Mouse (Mus musculus): Measurements from ENCODE around the gene Angptl1. TPM values are rescaled to one million over a fixed set of nuclear protein-coding genes. Genes with fewer than 3 reads are reported as not detected.

Gene Angptl1
- 1.1 and 1.2 TPM in 2 replicates for polyA plus RNA-seq (2011; ENCODE audit: insufficient read depth, insufficient read length, low replicate concordance, missing spikeins)

- no peak within 1 kb of the TSS for H3K27ac ChIP-seq (ENCODE audit: control insufficient read depth, insufficient read depth, low read depth, low read length, poor library complexity)
- no peak within 1 kb of the TSS for H3K4me3 ChIP-seq (replicated peaks; ENCODE audit: control insufficient read depth, low read depth, low read length)
- TF ChIP-seq POLR2A (IDR thresholded peaks at IDR 0.05; ENCODE audit: borderline replicate concordance, control insufficient read depth, low read depth, low read length), result no peak
- no peak for TF ChIP-seq CTCF (IDR thresholded peaks at IDR 0.05; ENCODE audit: control insufficient read depth, insufficient read depth, low read length)
- H3K4me1 ChIP-seq (ENCODE audit: control insufficient read depth, insufficient read depth, low read length), result no peaks in the 10 kb centered on the region; the same call in 1 of the 2 replicates
- 85% methylated on average over 4 of the region's 4 CpGs for WGBS
Observed at GRCm38 (mm10) chr1:156838177-156838576, at the start of gene Angptl1. Gene Angptl1 (plus strand): TSS chr1:156838562.

- Histone ChIP-seq H3K4me3 (replicated peaks; ENCODE audit: control insufficient read depth, low read depth, low read length) (no peak overlapping the region), H3K4me1 (ENCODE audit: control insufficient read depth, insufficient read depth, low read length) (no peaks in the 10 kb centered on the region), H3K27ac (ENCODE audit: control insufficient read depth, insufficient read depth, low read depth, low read length, poor library complexity) (no peak overlapping the region)
- TF ChIP-seq CTCF (IDR thresholded peaks at IDR 0.05; ENCODE audit: control insufficient read depth, insufficient read depth, low read length) (no peak), POLR2A (IDR thresholded peaks at IDR 0.05; ENCODE audit: borderline replicate concordance, control insufficient read depth, low read depth, low read length) (no peak)
- WGBS, result 73% methylated on average over 5 of the region's 5 CpGs
Observed at GRCm38 (mm10) chr1:156789844-156790490, 48.4 kb upstream of the Angptl1 start.

- 85% methylated on average over 9 of the region's 9 CpGs for WGBS
- H3K4me3 ChIP-seq (replicated peaks; ENCODE audit: control insufficient read depth, low read depth, low read length), result no peak overlapping the region
- H3K4me1 ChIP-seq (ENCODE audit: control insufficient read depth, insufficient read depth, low read length), result no peaks in the 10 kb centered on the region
- no peak overlapping the region for H3K27ac ChIP-seq (ENCODE audit: control insufficient read depth, insufficient read depth, low read depth, low read length, poor library complexity)
- no peak for TF ChIP-seq CTCF (IDR thresholded peaks at IDR 0.05; ENCODE audit: control insufficient read depth, insufficient read depth, low read length)
- no peak for TF ChIP-seq POLR2A (IDR thresholded peaks at IDR 0.05; ENCODE audit: borderline replicate concordance, control insufficient read depth, low read depth, low read length)
Observed at GRCm38 (mm10) chr1:156796251-156796650, 42.1 kb upstream of the Angptl1 start.

- TF ChIP-seq POLR2A (IDR thresholded peaks at IDR 0.05; ENCODE audit: borderline replicate concordance, control insufficient read depth, low read depth, low read length) (no peak), CTCF (IDR thresholded peaks at IDR 0.05; ENCODE audit: control insufficient read depth, insufficient read depth, low read length) (no peak)
- 84% methylated on average over 6 of the region's 6 CpGs for WGBS
- no peak overlapping the region for H3K27ac ChIP-seq (ENCODE audit: control insufficient read depth, insufficient read depth, low read depth, low read length, poor library complexity)
- no peak overlapping the region for H3K4me3 ChIP-seq (replicated peaks; ENCODE audit: control insufficient read depth, low read depth, low read length)
- no peaks in the 10 kb centered on the region for H3K4me1 ChIP-seq (ENCODE audit: control insufficient read depth, insufficient read depth, low read length)
Observed at GRCm38 (mm10) chr1:156801276-156801675, 37.1 kb upstream of the Angptl1 start.

- WGBS, result 91% methylated on average over 10 of the region's 10 CpGs
- Histone ChIP-seq H3K4me3 (replicated peaks; ENCODE audit: control insufficient read depth, low read depth, low read length) (no peak overlapping the region), H3K27ac (ENCODE audit: control insufficient read depth, insufficient read depth, low read depth, low read length, poor library complexity) (no peak overlapping the region), H3K4me1 (ENCODE audit: control insufficient read depth, insufficient read depth, low read length) (no peaks in the 10 kb centered on the region)
- TF ChIP-seq CTCF (IDR thresholded peaks at IDR 0.05; ENCODE audit: control insufficient read depth, insufficient read depth, low read length) (no peak), POLR2A (IDR thresholded peaks at IDR 0.05; ENCODE audit: borderline replicate concordance, control insufficient read depth, low read depth, low read length) (no peak)
Observed at GRCm38 (mm10) chr1:156808332-156808731, 30.0 kb upstream of the Angptl1 start.

- WGBS, result 80% methylated on average over 7 of the region's 7 CpGs
- Histone ChIP-seq H3K4me3 (replicated peaks; ENCODE audit: control insufficient read depth, low read depth, low read length) (no peak overlapping the region), H3K4me1 (ENCODE audit: control insufficient read depth, insufficient read depth, low read length) (no peaks in the 10 kb centered on the region), H3K27ac (ENCODE audit: control insufficient read depth, insufficient read depth, low read depth, low read length, poor library complexity) (no peak overlapping the region)
- no peak for TF ChIP-seq CTCF (IDR thresholded peaks at IDR 0.05; ENCODE audit: control insufficient read depth, insufficient read depth, low read length)
- TF ChIP-seq POLR2A (IDR thresholded peaks at IDR 0.05; ENCODE audit: borderline replicate concordance, control insufficient read depth, low read depth, low read length), result no peak
Observed at GRCm38 (mm10) chr1:156811928-156812327, 26.4 kb upstream of the Angptl1 start.

GRCm38 (mm10) chr1:156812716-156813115, 25.6 kb upstream of the Angptl1 start:
- TF ChIP-seq CTCF (IDR thresholded peaks at IDR 0.05; ENCODE audit: control insufficient read depth, insufficient read depth, low read length) (no peak), POLR2A (IDR thresholded peaks at IDR 0.05; ENCODE audit: borderline replicate concordance, control insufficient read depth, low read depth, low read length) (no peak)
- Histone ChIP-seq H3K4me3 (replicated peaks; ENCODE audit: control insufficient read depth, low read depth, low read length) (no peak overlapping the region), H3K4me1 (ENCODE audit: control insufficient read depth, insufficient read depth, low read length) (no peaks in the 10 kb centered on the region), H3K27ac (ENCODE audit: control insufficient read depth, insufficient read depth, low read depth, low read length, poor library complexity) (no peak overlapping the region)
- 87% methylated on average over 8 of the region's 8 CpGs for WGBS

GRCm38 (mm10) chr1:156813485-156813884, 24.9 kb upstream of the Angptl1 start:
- Histone ChIP-seq H3K4me3 (replicated peaks; ENCODE audit: control insufficient read depth, low read depth, low read length) (no peak overlapping the region), H3K4me1 (ENCODE audit: control insufficient read depth, insufficient read depth, low read length) (no peaks in the 10 kb centered on the region), H3K27ac (ENCODE audit: control insufficient read depth, insufficient read depth, low read depth, low read length, poor library complexity) (no peak overlapping the region)
- 91% methylated on average over 6 of the region's 6 CpGs for WGBS
- no peak for TF ChIP-seq CTCF (IDR thresholded peaks at IDR 0.05; ENCODE audit: control insufficient read depth, insufficient read depth, low read length)
- no peak for TF ChIP-seq POLR2A (IDR thresholded peaks at IDR 0.05; ENCODE audit: borderline replicate concordance, control insufficient read depth, low read depth, low read length)
